Mouse (Mus musculus): Measurements from ENCODE around the gene Tes. TPM values are rescaled to one million over a fixed set of nuclear protein-coding genes. Genes with fewer than 3 reads are reported as not detected.

Tes gene
- total RNA-seq (2021), result 1 to 10 TPM; 4.5 to 5.9 TPM
- long read RNA-seq, experiment 1, partial matches to known transcripts, result 0 of 4 reads
- long read RNA-seq, experiment 1, other reads (novel, unspliced or antisense), result 0 of 4 reads
- long read RNA-seq, experiment 2, transcript Tes-202 (7 exons, 2,440 nt), result major isoform, 6 of 6 reads
- long read RNA-seq, experiment 2, partial matches to known transcripts, result 0 of 6 reads
- long read RNA-seq, experiment 2, other reads (novel, unspliced or antisense), result 0 of 6 reads

- no peak for TF ChIP-seq CTCF (IDR thresholded peaks at IDR 0.05)
- intact Hi-C loops (cut with DNase I), result no loop called here
- Histone ChIP-seq H3K4me3 (peak within 1 kb of the TSS; percentile 57), H3K27ac (no peak within 1 kb of the TSS)
- peak; percentile 56 to 67 for DNase-seq (ENCODE audit: extremely low spot score in 1 of 2, low spot score in 2 of 2)
Measured at GRCm38 (mm10) chr6:17064936-17065790, at the start of gene Tes. Gene Tes (plus strand): TSS chr6:17065149.

- no peak for DNase-seq (ENCODE audit: extremely low spot score in 1 of 2, low spot score in 2 of 2)
- TF ChIP-seq CTCF (IDR thresholded peaks at IDR 0.05), result no peak
- no peak overlapping the region for H3K27ac ChIP-seq
- no peak overlapping the region for H3K4me3 ChIP-seq
- intact Hi-C loops (cut with DNase I), result loop anchor here (5.0 to 10.0 kb wide), 3 partner anchors 331 to 1339 kb away; partner anchors contain the start of gene St7
Measured at GRCm38 (mm10) chr6:17025886-17026285, 39.1 kb upstream of the Tes start.

- no peak overlapping the region for H3K4me3 ChIP-seq
- no peak for DNase-seq (ENCODE audit: extremely low spot score in 1 of 2, low spot score in 2 of 2)
- peak; percentile 77 for TF ChIP-seq CTCF (IDR thresholded peaks at IDR 0.05)
- intact Hi-C loops (cut with DNase I), result loop anchor here (1.0 to 10.0 kb wide), 4 partner anchors 60 to 1337 kb away; partner anchors contain the start of gene St7
- H3K27ac ChIP-seq, result no peak overlapping the region
Measured at GRCm38 (mm10) chr6:17027572-17027971, 37.4 kb upstream of the Tes start.

- H3K27ac ChIP-seq, result no peak overlapping the region
- no peak for DNase-seq (ENCODE audit: extremely low spot score in 1 of 2, low spot score in 2 of 2)
- no peak overlapping the region for H3K4me3 ChIP-seq
- intact Hi-C loops (cut with DNase I), result loop anchor here (5.0 to 10.0 kb wide), 3 partner anchors 328 to 1336 kb away; partner anchors contain the start of gene St7
- no peak for TF ChIP-seq CTCF (IDR thresholded peaks at IDR 0.05)
Measured at GRCm38 (mm10) chr6:17028809-17029208, 36.1 kb upstream of the Tes start.

GRCm38 (mm10) chr6:17032231-17032728 lies 32.7 kb upstream of the Tes start:
- DNase-seq (ENCODE audit: extremely low spot score in 1 of 2, low spot score in 2 of 2), result no peak
- intact Hi-C loops (cut with DNase I), result no loop called here
- Histone ChIP-seq H3K27ac (no peak overlapping the region), H3K4me3 (no peak overlapping the region)
- no peak for TF ChIP-seq CTCF (IDR thresholded peaks at IDR 0.05)

GRCm38 (mm10) chr6:17034095-17034494 lies 30.9 kb upstream of the Tes start:
- DNase-seq (ENCODE audit: extremely low spot score in 1 of 2, low spot score in 2 of 2), result no peak
- no peak overlapping the region for H3K4me3 ChIP-seq
- intact Hi-C loops (cut with DNase I), result no loop called here
- no peak for TF ChIP-seq CTCF (IDR thresholded peaks at IDR 0.05)
- H3K27ac ChIP-seq, result no peak overlapping the region

- intact Hi-C loops (cut with DNase I), result no loop called here
- Histone ChIP-seq H3K27ac (no peak overlapping the region), H3K4me3 (no peak overlapping the region)
- no peak for TF ChIP-seq CTCF (IDR thresholded peaks at IDR 0.05)
- DNase-seq (ENCODE audit: extremely low spot score in 1 of 2, low spot score in 2 of 2), result no peak
Measured at GRCm38 (mm10) chr6:17035228-17035627, 29.7 kb upstream of the Tes start.

GRCm38 (mm10) chr6:17051432-17052025 lies 13.4 kb upstream of the Tes start:
- DNase-seq (ENCODE audit: extremely low spot score in 1 of 2, low spot score in 2 of 2), result no peak
- no peak for TF ChIP-seq CTCF (IDR thresholded peaks at IDR 0.05)
- no peak overlapping the region for H3K27ac ChIP-seq
- no peak overlapping the region for H3K4me3 ChIP-seq
- intact Hi-C loops (cut with DNase I), result no loop called here

- Histone ChIP-seq H3K27ac (no peak overlapping the region), H3K4me3 (no peak overlapping the region)
- TF ChIP-seq CTCF (IDR thresholded peaks at IDR 0.05), result no peak
- DNase-seq (ENCODE audit: extremely low spot score in 1 of 2, low spot score in 2 of 2), result no peak
- intact Hi-C loops (cut with DNase I), result no loop called here
Measured at GRCm38 (mm10) chr6:17053028-17053660, 11.8 kb upstream of the Tes start.

GRCm38 (mm10) chr6:17054781-17055180 lies 10.2 kb upstream of the Tes start:
- H3K27ac ChIP-seq, result no peak overlapping the region
- intact Hi-C loops (cut with DNase I), result no loop called here
- DNase-seq (ENCODE audit: extremely low spot score in 1 of 2, low spot score in 2 of 2), result no peak
- no peak for TF ChIP-seq CTCF (IDR thresholded peaks at IDR 0.05)
- H3K4me3 ChIP-seq, result no peak overlapping the region

GRCm38 (mm10) chr6:17055659-17056058 lies 9.3 kb upstream of the Tes start:
- H3K27ac ChIP-seq, result no peak overlapping the region
- no peak overlapping the region for H3K4me3 ChIP-seq
- intact Hi-C loops (cut with DNase I), result no loop called here
- TF ChIP-seq CTCF (IDR thresholded peaks at IDR 0.05), result no peak
- DNase-seq (ENCODE audit: extremely low spot score in 1 of 2, low spot score in 2 of 2), result no peak

Measured in left cerebral cortex, adult 2 months (tissue).